Mouse (Mus musculus): ENCODE measurements around the gene Csf3. TPM values are rescaled to one million over a fixed set of nuclear protein-coding genes. Genes with fewer than 3 reads are reported as not detected.

Csf3 gene
- total RNA-seq, 2 experiments from 2014 or later = not detected

- DNase-seq = no peak
Measured at GRCm38 (mm10) chr11:98748506-98749416, 47.7 kb downstream of the Csf3 start.

GRCm38 (mm10) chr11:98749716-98750115 is 48.7 kb downstream of the Csf3 start:
- DNase-seq = no peak

GRCm38 (mm10) chr11:98750351-98751201 is 49.5 kb downstream of the Csf3 start:
- peak; percentile 79 to 81 for DNase-seq

GRCm38 (mm10) chr11:98751221-98751782 is 50.2 kb downstream of the Csf3 start:
- peak; percentile 60 to 64 for DNase-seq

- DNase-seq = no peak
Measured at GRCm38 (mm10) chr11:98752562-98753140, 51.6 kb downstream of the Csf3 start.

Other genes with a start within 250 kb of the Csf3 start
- 1 to 10 TPM in 1 of 2 experiments, under 1 TPM in 1; 0.89 to 5.0 TPM for gene Ikzf3, start 155.2 kb upstream of the Csf3 start, total RNA-seq (2021)
- gene Zpbp2, start 150.2 kb upstream of the Csf3 start, total RNA-seq (2021) = not detected
- gene Ormdl3, start 113.9 kb upstream of the Csf3 start, total RNA-seq (2021) = 10 to 100 TPM; 42.6 to 47.5 TPM
- gene Lrrc3c, start 103.0 kb upstream of the Csf3 start, total RNA-seq (2021) = not detected
- gene Gm12355, start 75.6 kb upstream of the Csf3 start, total RNA-seq (2021) = 10 to 100 TPM in 1 of 2 experiments, 1 to 10 TPM in 1; 6.6 to 10.4 TPM
- 1 to 10 TPM; 3.0 to 3.1 TPM for gene Gsdma3, start 74.9 kb upstream of the Csf3 start, total RNA-seq (2021)
- not detected for gene Gsdma2, start 54.5 kb upstream of the Csf3 start, total RNA-seq (2021)
- under 1 TPM; 0.10 TPM for gene Gsdma, start 36.9 kb upstream of the Csf3 start, total RNA-seq (2021)
- gene Psmd3, start 18.7 kb upstream of the Csf3 start, total RNA-seq (2021) = 100 to 1,000 TPM in 1 of 2 experiments, 10 to 100 TPM in 1; 99.2 to 107 TPM
- gene Med24, start 28.2 kb downstream of the Csf3 start, total RNA-seq (2021) = 10 to 100 TPM; 42.0 to 44.2 TPM
- 100 to 1,000 TPM in 1 of 2 experiments, 10 to 100 TPM in 1; 99.7 to 103 TPM for gene Thra, start 39.4 kb downstream of the Csf3 start, total RNA-seq (2021)
- 10 to 100 TPM; 54.2 to 67.6 TPM for gene Nr1d1, start 74.1 kb downstream of the Csf3 start, total RNA-seq (2021)
- 10 to 100 TPM; 71.7 to 73.3 TPM for gene Msl1, start 94.3 kb downstream of the Csf3 start, total RNA-seq (2021)
- 10 to 100 TPM; 17.2 to 19.3 TPM for gene Casc3, start 103.6 kb downstream of the Csf3 start, total RNA-seq (2021)
- under 1 TPM; 0.72 to 0.82 TPM for gene Rapgefl1, start 135.5 kb downstream of the Csf3 start, total RNA-seq (2021)
- gene Wipf2, start 162.4 kb downstream of the Csf3 start, total RNA-seq (2021) = 10 to 100 TPM in 1 of 2 experiments, 1 to 10 TPM in 1; 7.3 to 10.1 TPM
- gene Cdc6, start 206.5 kb downstream of the Csf3 start, total RNA-seq (2021) = under 1 TPM; 0.40 to 0.41 TPM
- gene Rara, start 226.6 kb downstream of the Csf3 start, total RNA-seq (2021) = 10 to 100 TPM in 1 of 2 experiments, 1 to 10 TPM in 1; 8.7 to 10.1 TPM

All from heart, adult 18-20 months (tissue).